Mouse (Mus musculus) neural tube, embryonic 13.5 days (tissue): ENCODE measurements around the gene Fdx1. TPM values are rescaled to one million over a fixed set of nuclear protein-coding genes. Genes with fewer than 3 reads are reported as not detected.

Source experiments
- ATAC-seq: fragments of 200-750 bp; cut with Nextera tagmentation; 2 replicates; pipeline ENCODE4 v1.8.0; 2017; ENCODE audit warnings: low read depth, mild to moderate bottlenecking, moderate TSS enrichment, moderate library complexity
- H3K27ac ChIP-seq: fragments of 300-500 bp; sonication (generic); replicated peaks from 2 replicates; pipeline ENCODE4 v1.5.1; 2015; ENCODE audit warnings: moderate library complexity, mild to moderate bottlenecking, inconsistent platforms
- H3K27me3 ChIP-seq: fragments of 300-500 bp; sonication (generic); 2 replicates; pipeline ENCODE4 v1.6.1; 2015; ENCODE audit warnings: mild to moderate bottlenecking, inconsistent platforms
- H3K36me3 ChIP-seq: fragments of 300-500 bp; sonication (generic); 2 replicates; pipeline ENCODE4 v1.6.1; 2015; ENCODE audit warnings: mild to moderate bottlenecking, inconsistent platforms
- H3K4me1 ChIP-seq: fragments of 300-500 bp; sonication (generic); replicated peaks from 2 replicates; pipeline ENCODE4 v1.6.1; 2015; ENCODE audit warnings: inconsistent platforms
- H3K4me2 ChIP-seq: fragments of 300-500 bp; sonication (generic); 2 replicates; pipeline ENCODE4 v1.6.1; 2015; ENCODE audit warnings: inconsistent platforms, mild to moderate bottlenecking, moderate library complexity
- H3K4me3 ChIP-seq: fragments of 300-500 bp; sonication (generic); 2 replicates; pipeline ENCODE4 v1.5.1; 2015; ENCODE audit warnings: mild to moderate bottlenecking, inconsistent platforms
- H3K9ac ChIP-seq: fragments of 300-500 bp; sonication (generic); 2 replicates; pipeline ENCODE4 v1.6.1; 2015; ENCODE audit warnings: moderate library complexity, mild to moderate bottlenecking, inconsistent platforms
- H3K9me3 ChIP-seq: fragments of 300-500 bp; sonication (generic); 2 replicates; pipeline ENCODE4 v1.6.1; 2016; ENCODE audit warnings: inconsistent platforms
- WGBS: fragments of 180-500 bp; shearing (Covaris S2); methylation state at CpG from one replicate; pipeline ENCODE4 v1.1.7; 2015; 5-methylcytosine and 5-hydroxymethylcytosine counted together
- polyA plus RNA-seq: library from polyadenylated mRNA; unstranded; fragments of >200 nt; fragmentation: Nextera tagmentation; extraction: Ambion mirVana; gene quantifications from 2 replicates; pipeline ENCODE4 v1.2.1, GENCODE M21; 2015

Fdx1 gene
- polyA plus RNA-seq, 1 experiment from 2014 or later, result 43.9 TPM

DNA sequence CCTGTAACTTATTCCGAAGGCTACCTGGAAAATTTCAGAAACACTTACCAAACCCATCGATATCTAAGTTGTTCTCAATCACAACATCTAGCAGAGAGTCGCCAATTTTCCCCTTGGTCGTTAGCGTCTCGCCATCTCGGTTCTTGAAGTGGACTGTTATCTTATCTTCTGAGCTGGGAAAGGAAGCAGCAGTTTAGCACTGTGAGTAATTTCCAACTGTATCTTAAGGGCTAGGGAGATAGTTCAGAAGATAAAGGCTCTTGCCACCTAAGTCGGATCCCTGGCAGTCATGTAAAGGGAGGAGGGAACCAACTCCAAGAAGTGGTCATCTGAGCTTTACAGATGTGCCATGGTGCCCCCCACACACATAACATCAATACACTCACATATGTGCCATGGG is 6.3 kb downstream of the Fdx1 start:
- peaks cover 17% of the 10 kb centered on the region for H3K4me1 ChIP-seq
- H3K27ac ChIP-seq, result no peak overlapping the region
- ATAC-seq, result no peak
- no peak overlapping the region for H3K4me3 ChIP-seq
- H3K4me2 ChIP-seq, result no peak overlapping the region
- no peak overlapping the region for H3K9ac ChIP-seq
- H3K9me3 ChIP-seq, result no peaks in the 10 kb centered on the region
- 92% methylated on average over 8 of the region's 8 CpGs for WGBS
- H3K36me3 ChIP-seq, result peaks cover 26% of the 10 kb centered on the region
- H3K27me3 ChIP-seq, result no peaks in the 10 kb centered on the region

DNA sequence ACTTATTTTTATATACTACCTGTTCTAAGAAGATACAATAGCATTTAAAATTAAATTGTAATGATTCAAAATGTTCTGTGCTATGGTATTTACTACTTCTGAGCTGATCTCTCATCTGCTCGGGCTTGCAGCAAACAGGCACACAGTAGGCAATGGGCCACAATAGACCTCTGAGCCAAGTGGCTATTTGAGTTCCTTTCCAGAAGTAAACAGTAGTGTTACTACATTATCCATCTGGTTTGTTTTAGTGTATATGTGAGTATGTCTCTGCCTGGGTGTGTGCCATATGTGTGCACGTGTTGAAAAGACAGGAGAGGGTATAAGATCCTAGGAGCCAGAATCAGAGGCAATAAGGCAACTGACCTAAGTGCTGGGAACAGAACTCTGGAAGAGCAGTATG is 6.9 kb downstream of the Fdx1 start:
- WGBS, result 92% methylated on average over 2 of the region's 2 CpGs
- no peaks in the 10 kb centered on the region for H3K9me3 ChIP-seq
- no peak overlapping the region for H3K4me2 ChIP-seq
- ATAC-seq, result no peak
- no peak overlapping the region for H3K27ac ChIP-seq
- no peak overlapping the region for H3K4me3 ChIP-seq
- no peaks in the 10 kb centered on the region for H3K27me3 ChIP-seq
- H3K36me3 ChIP-seq, result peaks cover 26% of the 10 kb centered on the region
- H3K4me1 ChIP-seq, result peaks cover 12% of the 10 kb centered on the region
- H3K9ac ChIP-seq, result no peak overlapping the region

- Histone ChIP-seq H3K27ac (no peak overlapping the region), H3K4me3 (no peak overlapping the region), H3K9ac (no peak overlapping the region), H3K4me1 (no peaks in the 10 kb centered on the region), H3K4me2 (no peak overlapping the region), H3K36me3 (peaks cover 34% of the 10 kb centered on the region), H3K9me3 (no peaks in the 10 kb centered on the region), H3K27me3 (no peaks in the 10 kb centered on the region)
- 68% methylated on average over 2 of the region's 2 CpGs for WGBS
- no peak for ATAC-seq
Measured at GRCm38 (mm10) chr9:51951337-51951736, 12.0 kb downstream of the Fdx1 start.

DNA sequence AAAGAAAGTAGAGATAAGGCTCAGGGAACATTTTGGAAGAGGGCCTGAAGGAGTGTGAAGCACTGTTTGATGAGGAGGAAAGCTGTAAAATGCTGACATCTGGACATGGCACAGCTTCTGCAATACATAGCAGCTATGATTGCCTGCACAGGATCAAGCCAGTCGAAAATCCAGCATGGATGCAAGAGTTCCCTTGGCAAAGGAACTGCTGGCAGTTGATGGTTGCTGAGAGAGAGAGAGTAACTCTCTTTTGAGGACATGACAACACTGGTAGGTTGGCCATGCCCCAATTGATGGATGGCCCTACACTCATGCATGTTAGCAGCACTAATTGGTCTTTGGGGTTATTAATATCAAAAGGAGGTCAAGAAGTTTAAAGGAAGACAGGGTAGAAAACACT is 12.7 kb downstream of the Fdx1 start:
- no peak for ATAC-seq
- Histone ChIP-seq H3K9ac (no peak overlapping the region), H3K4me1 (no peaks in the 10 kb centered on the region), H3K36me3 (peaks cover 33% of the 10 kb centered on the region), H3K27me3 (no peaks in the 10 kb centered on the region), H3K9me3 (no peaks in the 10 kb centered on the region), H3K27ac (no peak overlapping the region), H3K4me2 (no peak overlapping the region), H3K4me3 (no peak overlapping the region)
- WGBS, result 71% methylated on average over 1 of the region's 1 CpGs

DNA sequence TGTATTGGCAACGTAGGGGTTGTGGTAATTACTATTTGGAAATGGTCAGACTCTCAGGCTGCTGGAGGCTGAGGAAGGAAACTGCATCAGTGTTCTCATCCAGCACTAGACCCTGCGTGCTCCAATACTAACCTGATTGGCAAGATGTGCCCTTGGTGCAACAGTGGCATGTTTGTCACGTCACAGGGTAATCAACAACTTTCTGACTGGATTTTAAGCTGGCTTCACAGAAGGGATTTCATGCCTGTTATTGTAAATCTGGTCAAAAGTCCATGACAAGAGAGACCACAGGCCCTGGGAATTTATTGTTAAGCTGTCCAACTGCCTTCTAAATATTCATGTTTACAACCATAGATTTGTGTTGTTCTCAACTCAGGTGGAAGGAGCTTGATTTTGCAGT is 13.1 kb downstream of the Fdx1 start:
- WGBS, result 72% methylated on average over 3 of the region's 3 CpGs
- Histone ChIP-seq H3K27ac (no peak overlapping the region), H3K36me3 (peaks cover 31% of the 10 kb centered on the region), H3K27me3 (no peaks in the 10 kb centered on the region), H3K4me2 (no peak overlapping the region), H3K9ac (no peak overlapping the region), H3K4me1 (no peaks in the 10 kb centered on the region), H3K9me3 (no peaks in the 10 kb centered on the region), H3K4me3 (no peak overlapping the region)
- no peak for ATAC-seq

GRCm38 (mm10) chr9:51943934-51944333 is 19.4 kb downstream of the Fdx1 start:
- Histone ChIP-seq H3K27ac (no peak overlapping the region), H3K4me3 (no peak overlapping the region), H3K4me2 (no peak overlapping the region), H3K36me3 (peaks cover 29% of the 10 kb centered on the region), H3K9me3 (no peaks in the 10 kb centered on the region), H3K4me1 (no peaks in the 10 kb centered on the region), H3K9ac (no peak overlapping the region), H3K27me3 (no peaks in the 10 kb centered on the region)
- no peak for ATAC-seq
- 90% methylated on average over 6 of the region's 6 CpGs for WGBS

DNA sequence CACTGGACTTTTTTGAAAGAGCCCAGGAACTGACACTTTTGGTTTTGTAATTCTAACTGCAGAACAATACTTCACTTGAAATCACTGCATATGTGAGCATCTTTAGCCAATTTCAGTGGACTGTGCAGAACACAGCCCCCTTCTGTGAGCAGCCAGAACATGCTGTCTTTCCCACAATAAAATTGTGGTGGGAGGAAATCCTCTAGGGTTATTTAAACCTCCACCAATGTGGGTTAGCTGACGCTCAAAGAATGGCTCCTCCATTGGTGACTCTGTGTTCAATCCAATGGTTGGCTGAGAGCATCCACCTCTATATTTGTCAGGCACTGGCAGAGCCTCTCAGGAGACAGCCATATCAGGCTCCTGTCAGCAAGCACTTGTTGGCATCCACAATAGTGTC is 28.7 kb downstream of the Fdx1 start:
- no peaks in the 10 kb centered on the region for H3K27me3 ChIP-seq
- H3K36me3 ChIP-seq, result no peaks in the 10 kb centered on the region
- no peak overlapping the region for H3K9ac ChIP-seq
- H3K9me3 ChIP-seq, result no peaks in the 10 kb centered on the region
- no peaks in the 10 kb centered on the region for H3K4me1 ChIP-seq
- 56% methylated on average over 1 of the region's 1 CpGs for WGBS
- no peak for ATAC-seq
- H3K27ac ChIP-seq, result no peak overlapping the region
- H3K4me2 ChIP-seq, result no peak overlapping the region
- H3K4me3 ChIP-seq, result no peak overlapping the region

DNA sequence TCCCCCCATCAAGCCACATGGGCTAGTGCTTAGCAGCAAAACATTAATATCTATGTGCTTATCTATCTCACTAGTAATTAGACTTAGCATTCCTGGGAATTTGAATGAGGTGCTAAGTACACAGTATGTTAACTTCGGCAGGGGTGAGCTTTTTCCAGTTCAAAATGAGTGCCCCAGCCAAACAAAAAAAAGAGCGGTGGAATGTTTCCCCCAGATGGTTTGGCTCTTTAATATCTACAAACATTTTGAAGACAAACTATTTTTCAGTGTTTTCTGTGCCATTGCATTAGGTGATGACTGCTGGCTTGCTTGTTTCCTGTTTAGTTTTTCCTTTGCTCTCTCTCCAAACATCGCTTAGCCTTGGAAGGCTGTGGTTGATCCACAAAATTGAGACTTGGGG is 31.4 kb downstream of the Fdx1 start:
- 85% methylated on average over 3 of the region's 3 CpGs for WGBS
- H3K27me3 ChIP-seq, result no peaks in the 10 kb centered on the region
- no peaks in the 10 kb centered on the region for H3K36me3 ChIP-seq
- H3K27ac ChIP-seq, result no peak overlapping the region
- H3K9me3 ChIP-seq, result no peaks in the 10 kb centered on the region
- no peak overlapping the region for H3K4me3 ChIP-seq
- no peak overlapping the region for H3K4me2 ChIP-seq
- ATAC-seq, result no peak
- no peak overlapping the region for H3K9ac ChIP-seq
- 0 out of 2 replicates have a peak, but pooled peaks cover 5% of the 10 kb centered on the region for H3K4me1 ChIP-seq

DNA sequence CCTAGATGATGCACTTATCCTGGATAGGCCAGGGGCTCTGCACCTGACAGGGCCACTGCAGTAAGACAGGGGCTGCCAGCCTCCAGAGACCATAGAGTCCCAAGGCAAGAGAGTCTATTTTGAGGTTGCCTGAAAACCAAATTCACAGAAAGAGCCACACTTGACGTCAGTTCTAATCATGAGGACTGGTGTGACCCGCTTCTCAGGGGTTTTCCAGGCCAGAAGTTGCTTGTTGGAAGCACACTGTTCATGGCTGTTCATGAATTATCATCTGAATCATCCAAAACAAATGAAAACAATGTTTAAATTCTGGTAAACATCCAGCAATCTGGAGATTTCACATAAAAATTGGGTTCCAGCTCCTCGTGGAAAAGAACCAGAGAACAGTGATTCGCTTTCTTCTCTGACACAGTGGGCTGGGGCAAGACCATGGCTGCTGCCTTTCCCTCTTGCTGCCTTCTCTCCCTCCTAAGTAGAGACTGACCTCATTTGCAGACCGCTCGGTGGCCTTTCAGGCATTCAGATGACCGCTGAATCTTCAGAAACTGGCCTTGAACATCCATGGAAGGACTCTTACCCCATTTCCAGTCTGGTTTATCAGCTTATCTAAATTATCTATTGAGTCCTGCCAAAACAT is 32.2 kb downstream of the Fdx1 start:
- H3K27me3 ChIP-seq, result no peaks in the 10 kb centered on the region
- H3K4me3 ChIP-seq, result no peak overlapping the region
- 94% methylated on average over 7 of the region's 7 CpGs for WGBS
- no peak for ATAC-seq
- no peak overlapping the region for H3K27ac ChIP-seq
- H3K9me3 ChIP-seq, result no peaks in the 10 kb centered on the region
- no peaks in the 10 kb centered on the region for H3K36me3 ChIP-seq
- 0 out of 2 replicates have a peak, but pooled peaks cover 5% of the 10 kb centered on the region for H3K4me1 ChIP-seq
- no peak overlapping the region for H3K4me2 ChIP-seq
- H3K9ac ChIP-seq, result no peak overlapping the region

DNA sequence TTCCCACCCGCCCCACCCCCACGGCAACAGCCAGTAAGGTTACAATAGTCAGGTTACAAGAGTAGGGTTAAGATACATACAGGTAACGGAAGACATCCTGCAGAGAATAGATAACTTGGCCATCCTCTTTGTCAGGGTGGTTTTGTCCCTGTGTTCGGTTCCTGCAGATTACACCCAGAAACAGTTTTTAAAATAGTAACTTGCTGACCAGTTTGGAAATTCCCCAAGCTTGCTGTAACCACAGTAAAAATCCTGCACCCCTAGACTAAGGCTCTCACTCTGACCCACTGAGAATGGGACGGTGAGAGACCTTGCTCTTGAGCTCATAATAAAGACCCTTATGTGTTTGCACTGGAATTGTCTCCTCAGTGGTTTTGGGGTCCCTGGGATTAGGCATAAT is 33.4 kb downstream of the Fdx1 start:
- no peak for ATAC-seq
- H3K4me1 ChIP-seq, result 0 out of 2 replicates have a peak, but pooled peaks cover 5% of the 10 kb centered on the region
- no peak overlapping the region for H3K4me3 ChIP-seq
- no peak overlapping the region for H3K4me2 ChIP-seq
- no peaks in the 10 kb centered on the region for H3K36me3 ChIP-seq
- H3K27me3 ChIP-seq, result no peaks in the 10 kb centered on the region
- H3K9me3 ChIP-seq, result no peaks in the 10 kb centered on the region
- no peak overlapping the region for H3K27ac ChIP-seq
- no peak overlapping the region for H3K9ac ChIP-seq
- 79% methylated on average over 5 of the region's 5 CpGs for WGBS

DNA sequence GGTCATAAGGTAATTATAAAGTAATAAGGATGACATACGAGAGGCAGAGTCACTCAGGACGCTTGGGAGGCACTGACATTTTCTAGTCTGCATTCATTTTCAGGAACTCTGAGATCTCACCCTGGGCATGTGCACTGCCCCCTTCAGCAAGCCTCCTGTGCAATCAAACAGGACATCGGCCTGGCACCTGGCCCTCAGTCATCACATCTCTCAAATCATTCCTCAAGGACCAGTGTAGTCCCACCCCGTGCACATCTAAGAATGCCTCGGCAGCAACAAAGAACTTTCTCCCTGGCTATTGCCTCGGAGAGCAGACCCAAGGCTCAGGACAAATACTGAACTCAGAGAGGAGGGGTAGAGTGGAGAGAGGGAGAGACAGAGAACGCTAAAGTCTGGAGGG is 34.7 kb downstream of the Fdx1 start:
- whole genome bisulfite sequencing, result 60% methylated on average over 7 of the region's 7 CpGs
- Histone ChIP-seq H3K4me2 (no peak overlapping the region), H3K36me3 (no peaks in the 10 kb centered on the region), H3K27ac (no peak overlapping the region), H3K4me3 (no peak overlapping the region), H3K4me1 (0 out of 2 replicates have a peak, but pooled peaks cover 5% of the 10 kb centered on the region), H3K9me3 (no peaks in the 10 kb centered on the region), H3K9ac (no peak overlapping the region), H3K27me3 (no peaks in the 10 kb centered on the region)
- ATAC-seq, result no peak

GRCm38 (mm10) chr9:51928116-51928515 is 35.2 kb downstream of the Fdx1 start:
- 0 out of 2 replicates have a peak, but pooled peaks cover 5% of the 10 kb centered on the region for H3K4me1 ChIP-seq
- no peaks in the 10 kb centered on the region for H3K9me3 ChIP-seq
- no peak overlapping the region for H3K27ac ChIP-seq
- no peak overlapping the region for H3K9ac ChIP-seq
- no peaks in the 10 kb centered on the region for H3K27me3 ChIP-seq
- no peak for ATAC-seq
- WGBS, result 54% methylated on average over 10 of the region's 10 CpGs
- H3K4me2 ChIP-seq, result peak overlapping the region; percentile 22; the same call in 1 of the 2 replicates
- no peak overlapping the region for H3K4me3 ChIP-seq
- no peaks in the 10 kb centered on the region for H3K36me3 ChIP-seq

- H3K27ac ChIP-seq, result no peak overlapping the region
- H3K36me3 ChIP-seq, result no peaks in the 10 kb centered on the region
- no peak overlapping the region for H3K9ac ChIP-seq
- WGBS, result 61% methylated on average over 3 of the region's 3 CpGs
- no peak for ATAC-seq
- H3K4me1 ChIP-seq, result 0 out of 2 replicates have a peak, but pooled peaks cover 5% of the 10 kb centered on the region
- no peaks in the 10 kb centered on the region for H3K27me3 ChIP-seq
- H3K9me3 ChIP-seq, result no peaks in the 10 kb centered on the region
- H3K4me3 ChIP-seq, result no peak overlapping the region
- H3K4me2 ChIP-seq, result peak overlapping the region; percentile 22; the same call in 1 of the 2 replicates
Measured at GRCm38 (mm10) chr9:51927680-51928079, 35.7 kb downstream of the Fdx1 start.
